Mouse (Mus musculus): Measurements from ENCODE around the gene Aatk. TPM values are rescaled to one million over a fixed set of nuclear protein-coding genes. Genes with fewer than 3 reads are reported as not detected.

The Aatk gene
- polyA plus RNA-seq (2012; rRNA removed) = 74.2 and 76.3 TPM in 2 replicates

DNA sequence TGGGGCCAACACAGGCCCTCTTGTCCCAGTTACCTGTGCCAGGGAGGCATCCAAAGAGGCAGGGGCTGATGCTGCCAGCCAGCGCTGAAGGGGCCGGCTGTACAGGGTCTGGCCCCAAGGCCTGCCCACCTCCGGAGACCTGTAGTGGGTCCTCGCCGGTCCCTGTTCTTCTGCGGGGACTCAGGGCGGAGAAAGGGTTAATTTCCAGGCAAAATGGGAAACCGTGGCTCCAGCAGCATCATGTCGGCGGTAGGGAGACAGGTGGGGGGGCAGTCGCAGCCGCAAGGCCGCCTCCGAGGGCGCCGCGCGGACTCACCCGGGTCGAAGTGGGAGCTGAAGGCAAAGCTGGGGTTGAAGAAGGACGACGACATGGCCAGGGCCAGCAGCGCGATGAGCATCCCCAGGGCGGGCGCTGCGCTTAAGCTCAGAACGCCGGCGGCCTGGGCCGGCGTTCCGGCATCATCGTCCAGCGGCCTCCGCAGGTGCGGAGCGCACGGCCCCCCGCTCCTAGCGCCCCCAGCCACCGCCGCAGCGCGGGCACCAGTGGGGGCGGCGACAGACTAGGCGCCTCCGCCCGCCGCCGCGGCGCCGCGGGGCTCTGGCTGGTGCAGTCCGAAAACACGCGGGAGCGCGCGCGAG lies at the start of gene Aatk:
Gene Aatk (minus strand): TSS at position 615 of the 639 bp plus-strand sequence.

DNA sequence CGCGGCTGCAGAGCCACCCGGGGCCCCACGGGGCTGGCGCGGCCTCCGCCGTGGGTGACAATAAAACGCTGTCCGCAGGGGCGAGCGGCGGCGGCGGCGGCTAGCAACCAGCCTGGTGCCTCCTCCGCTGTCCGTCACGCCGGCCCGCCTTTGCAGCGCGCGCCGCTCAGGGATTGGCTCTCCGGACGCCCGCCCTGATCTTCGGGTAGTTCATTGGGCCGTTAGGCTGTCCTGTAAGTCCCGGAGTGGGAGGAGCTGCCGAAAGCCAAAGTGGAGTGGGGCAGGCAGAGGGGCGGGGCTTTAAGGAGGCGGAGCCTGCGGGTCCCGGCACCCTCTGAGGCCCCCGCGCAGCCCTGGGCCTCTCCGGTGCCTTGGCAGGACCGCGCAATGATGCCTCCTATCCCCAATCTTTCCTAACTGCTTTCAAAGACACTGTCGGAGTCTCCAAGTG lies 39.8 kb upstream of the Aatk start, which contains the start of gene Cep131:
Gene Cep131 (minus strand): TSS at position 126 of the 451 bp plus-strand sequence.

Other genes starting within 250 kb of the Aatk start
- gene Chmp6, start 133.7 kb downstream of the Aatk start, polyA plus RNA-seq (2012; rRNA removed) = 56.8 and 63.7 TPM in 2 replicates
- gene Baiap2, start 104.4 kb downstream of the Aatk start, polyA plus RNA-seq (2012; rRNA removed) = 36.4 and 43.0 TPM in 2 replicates
- 35.3 and 37.9 TPM in 2 replicates for gene Cep131, start 39.7 kb upstream of the Aatk start, polyA plus RNA-seq (2012; rRNA removed)
- gene Tepsin, start 51.6 kb upstream of the Aatk start, polyA plus RNA-seq (2012; rRNA removed) = 38.9 and 40.9 TPM in 2 replicates
- gene Ndufaf8, start 51.8 kb upstream of the Aatk start, polyA plus RNA-seq (2012; rRNA removed) = 31.9 and 36.8 TPM in 2 replicates
- 103 and 104 TPM in 2 replicates for gene Slc38a10, start 104.2 kb upstream of the Aatk start, polyA plus RNA-seq (2012; rRNA removed)
- 16.9 and 20.1 TPM in 2 replicates for gene Bahcc1, start 185.8 kb upstream of the Aatk start, polyA plus RNA-seq (2012; rRNA removed)

All from central nervous system, embryonic 18 days (tissue).